Mouse (Mus musculus) forebrain, embryonic 15.5 days (tissue): ENCODE data around the gene Zfp658. TPM values are rescaled to one million over a fixed set of nuclear protein-coding genes. Genes with fewer than 3 reads are reported as not detected.

Source experiments
- ATAC-seq: fragments of 200-750 bp; cut with Nextera tagmentation; replicated peaks from 2 replicates; pipeline ENCODE4 v1.8.0; 2017; ENCODE audit warnings: mild to moderate bottlenecking, moderate TSS enrichment, moderate library complexity
- H3K27ac ChIP-seq: fragments of 300-500 bp; sonication (generic); replicated peaks from 2 replicates; pipeline ENCODE4 v1.5.1; 2015; ENCODE audit warnings: mild to moderate bottlenecking, inconsistent platforms
- H3K27me3 ChIP-seq: fragments of 300-500 bp; sonication (generic); 2 replicates; pipeline ENCODE4 v1.6.1; 2015; ENCODE audit warnings: inconsistent platforms
- H3K36me3 ChIP-seq: fragments of 300-500 bp; sonication (generic); 2 replicates; pipeline ENCODE4 v1.6.1; 2015; ENCODE audit warnings: mild to moderate bottlenecking, inconsistent platforms
- H3K4me1 ChIP-seq: fragments of 300-500 bp; sonication (generic); 2 replicates; pipeline ENCODE4 v1.6.1; 2015; ENCODE audit warnings: inconsistent platforms
- H3K4me2 ChIP-seq: fragments of 300-500 bp; sonication (generic); replicated peaks from 2 replicates; pipeline ENCODE4 v1.6.1; 2015; ENCODE audit warnings: mild to moderate bottlenecking, inconsistent platforms
- H3K4me3 ChIP-seq: fragments of 300-500 bp; sonication (generic); 2 replicates; pipeline ENCODE4 v1.5.1; 2015; ENCODE audit warnings: mild to moderate bottlenecking, inconsistent platforms
- H3K9ac ChIP-seq: fragments of 300-500 bp; sonication (generic); replicated peaks from 2 replicates; pipeline ENCODE4 v1.6.1; 2015; ENCODE audit warnings: mild to moderate bottlenecking, inconsistent platforms
- H3K9me3 ChIP-seq: fragments of 300-500 bp; sonication (generic); 2 replicates; pipeline ENCODE4 v1.6.1; 2016; ENCODE audit warnings: inconsistent platforms
- WGBS: fragments of 180-500 bp; shearing (Covaris S2); methylation state at CpG from one replicate; pipeline ENCODE4 v1.1.7; 2015; ENCODE audit warnings: mixed read lengths; 5-methylcytosine and 5-hydroxymethylcytosine counted together
- polyA plus RNA-seq: library from polyadenylated mRNA; unstranded; fragments of >200 nt; fragmentation: Nextera tagmentation; extraction: Ambion mirVana; gene quantifications from 2 replicates; pipeline ENCODE4 v1.2.1, GENCODE M21; 2015

Gene Zfp658
- polyA plus RNA-seq, 1 experiment from 2014 or later, result 11.5 TPM

DNA sequence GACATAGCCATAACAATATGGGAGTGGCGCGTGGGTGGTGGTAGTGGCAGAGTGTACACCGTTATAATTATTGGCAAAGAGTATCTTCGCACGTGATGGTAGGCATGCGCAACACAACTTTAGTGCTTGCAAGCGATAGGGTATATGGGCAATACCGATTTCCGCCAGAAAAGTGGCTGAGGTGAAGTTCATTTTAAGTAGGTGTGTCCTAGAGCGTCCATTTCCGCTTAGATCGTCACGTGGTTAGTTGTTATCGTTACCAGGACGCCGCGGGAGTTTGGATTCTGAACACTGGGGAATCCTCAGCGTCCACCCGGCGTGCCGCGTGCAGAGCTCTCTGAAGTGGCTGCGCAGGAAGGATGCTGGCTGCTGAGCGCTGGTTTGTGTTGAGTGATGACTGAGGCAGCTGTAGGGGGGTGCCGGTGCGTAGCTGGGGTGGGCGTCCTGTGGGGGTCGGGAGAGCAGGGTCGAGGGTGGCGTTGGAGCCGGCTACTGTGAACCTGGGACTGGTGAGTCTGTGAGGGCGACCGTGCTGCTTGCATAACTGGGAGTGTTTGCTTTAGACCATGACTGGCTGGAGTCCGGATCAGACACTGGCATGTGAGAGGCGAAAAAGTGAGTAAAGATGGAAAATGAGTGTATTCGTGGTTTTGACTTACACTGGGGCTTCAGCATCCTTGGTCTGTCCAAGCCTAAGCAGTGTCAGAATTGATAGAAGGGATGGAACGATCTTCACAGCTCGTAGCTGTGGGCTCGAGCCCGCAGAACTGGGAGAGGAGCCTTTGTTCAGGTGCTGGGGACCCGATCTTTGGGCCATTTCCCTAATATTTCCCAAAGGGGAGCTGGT lies 45.1 kb downstream of the Zfp658 start, which contains the start of gene Zfp819:
Gene Zfp819, plus strand, starts transcription at position 274 of the 847 bp plus-strand sequence.
- H3K4me2 ChIP-seq, result peak within 1 kb of the TSS; percentile 67
- peak within 1 kb of the TSS; percentile 28; the same call in 1 of the 2 replicates for H3K9ac ChIP-seq
- H3K4me1 ChIP-seq, result peaks cover 8% of the 10 kb centered on the region; the same call in 1 of the 2 replicates
- no peaks in the 10 kb centered on the region for H3K36me3 ChIP-seq
- peak; percentile 90 for ATAC-seq
- H3K4me3 ChIP-seq, result peak within 1 kb of the TSS; percentile 43
- WGBS, result 14% methylated on average over 41 of the region's 41 CpGs
- no peaks in the 10 kb centered on the region for H3K27me3 ChIP-seq
- H3K27ac ChIP-seq, result no peak within 1 kb of the TSS
- H3K9me3 ChIP-seq, result no peaks in the 10 kb centered on the region

DNA sequence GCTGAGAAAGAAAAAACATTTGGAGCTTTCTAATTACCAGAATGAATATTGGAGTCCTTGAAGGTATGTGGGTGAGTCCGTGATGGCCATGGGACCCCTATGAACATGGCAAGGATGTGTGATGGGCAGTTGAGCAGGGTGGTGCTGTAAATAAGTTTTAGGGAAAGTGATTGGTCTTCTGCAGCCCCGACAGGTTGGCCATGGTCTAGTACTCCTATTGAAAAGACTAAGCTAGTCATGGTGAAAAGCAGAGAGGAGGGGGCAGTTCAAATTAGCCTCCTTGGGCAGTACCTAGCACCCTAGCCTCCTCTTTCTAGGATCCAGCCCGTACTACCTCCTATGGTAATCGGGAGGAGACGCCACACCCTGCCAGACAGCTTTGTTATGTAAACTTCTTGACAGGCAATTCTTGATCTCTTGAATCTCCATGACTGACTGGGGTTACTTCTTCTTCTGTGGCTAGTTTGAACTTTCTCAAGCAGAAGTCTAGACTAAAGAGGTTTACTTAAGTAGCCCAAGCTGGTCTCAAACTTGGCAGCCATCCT lies 45.8 kb downstream of the Zfp658 start:
- H3K9ac ChIP-seq, result no peak overlapping the region
- H3K4me2 ChIP-seq, result peak overlapping the region; percentile 67
- no peaks in the 10 kb centered on the region for H3K27me3 ChIP-seq
- no peak for ATAC-seq
- no peak overlapping the region for H3K4me3 ChIP-seq
- WGBS, result 54% methylated on average over 5 of the region's 5 CpGs
- no peaks in the 10 kb centered on the region for H3K9me3 ChIP-seq
- H3K4me1 ChIP-seq, result peaks cover 8% of the 10 kb centered on the region; the same call in 1 of the 2 replicates
- H3K36me3 ChIP-seq, result no peaks in the 10 kb centered on the region
- no peak overlapping the region for H3K27ac ChIP-seq

DNA sequence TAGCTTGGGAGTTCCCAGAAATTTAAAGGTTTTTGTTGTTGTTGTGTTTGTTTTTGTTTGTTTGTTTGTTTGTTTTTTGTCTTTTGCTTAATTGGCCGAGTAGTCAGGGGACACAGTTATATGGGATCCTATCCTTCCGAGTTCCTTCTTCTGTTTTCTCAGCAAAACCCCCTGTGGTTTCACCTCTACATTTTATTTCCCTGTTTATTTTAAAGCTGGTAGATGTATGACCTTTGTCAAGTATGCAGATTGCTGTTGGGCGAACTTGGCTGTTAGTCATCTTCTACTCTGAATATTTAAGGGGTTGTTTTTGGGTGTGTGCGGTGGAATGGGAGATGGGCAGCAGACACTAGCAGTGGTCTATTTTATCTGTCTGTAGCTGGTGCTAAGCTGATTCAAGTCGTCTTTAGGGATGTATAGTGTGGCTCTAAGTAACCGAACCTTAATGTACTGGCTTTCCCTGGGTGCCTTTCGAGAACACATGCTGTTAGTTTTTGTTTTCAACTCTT lies 46.3 kb downstream of the Zfp658 start:
- no peak overlapping the region for H3K4me2 ChIP-seq
- 84% methylated on average over 7 of the region's 7 CpGs for WGBS

DNA sequence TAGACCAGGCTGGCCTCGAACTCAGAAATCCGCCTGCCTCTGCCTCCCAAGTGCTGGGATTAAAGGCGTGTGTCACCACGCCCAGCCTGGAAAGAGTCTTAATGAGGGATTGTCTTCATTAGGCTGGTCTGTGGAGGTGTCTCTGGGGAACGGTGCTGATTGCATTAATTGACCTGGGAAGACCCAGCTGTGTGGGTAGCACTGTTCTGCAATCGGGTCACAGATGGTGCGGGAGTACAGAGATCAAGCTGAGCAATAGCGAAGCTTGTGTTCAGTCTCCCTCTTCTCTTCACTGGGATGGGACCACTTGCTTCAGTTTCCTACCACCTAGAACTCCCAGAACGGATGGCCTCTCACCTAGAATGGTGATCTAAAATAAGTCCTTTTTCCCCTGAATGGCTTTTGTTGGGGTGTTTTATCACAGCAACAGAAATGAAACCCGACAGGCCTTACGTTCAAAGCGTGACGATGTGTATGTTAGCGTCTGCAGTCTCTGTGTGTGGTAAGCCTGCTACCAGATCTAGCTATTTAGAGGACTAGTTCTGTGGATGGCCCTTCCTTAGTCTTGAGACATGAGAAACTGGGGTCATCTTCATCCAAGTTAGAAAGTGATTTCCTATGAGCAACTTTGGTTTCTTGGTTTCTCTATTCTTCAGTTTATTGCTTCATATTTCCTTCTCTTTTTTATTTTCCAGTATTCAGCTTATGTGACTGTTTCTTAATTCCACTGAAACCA lies 51.9 kb downstream of the Zfp658 start:
- Histone ChIP-seq H3K4me3 (no peak overlapping the region), H3K4me2 (no peak overlapping the region), H3K4me1 (no peaks in the 10 kb centered on the region), H3K9ac (no peak overlapping the region), H3K9me3 (no peaks in the 10 kb centered on the region), H3K27ac (no peak overlapping the region), H3K27me3 (no peaks in the 10 kb centered on the region), H3K36me3 (no peaks in the 10 kb centered on the region)
- 94% methylated on average over 14 of the region's 14 CpGs for WGBS
- ATAC-seq, result no peak

More for the DNA sequence above, 46.3 kb downstream of the Zfp658 start:
- H3K4me1 ChIP-seq, result peaks cover 8% of the 10 kb centered on the region; the same call in 1 of the 2 replicates
- H3K27ac ChIP-seq, result no peak overlapping the region
- no peaks in the 10 kb centered on the region for H3K27me3 ChIP-seq
- no peak for ATAC-seq
- no peaks in the 10 kb centered on the region for H3K9me3 ChIP-seq
- H3K9ac ChIP-seq, result no peak overlapping the region
- H3K36me3 ChIP-seq, result no peaks in the 10 kb centered on the region
- no peak overlapping the region for H3K4me3 ChIP-seq

DNA sequence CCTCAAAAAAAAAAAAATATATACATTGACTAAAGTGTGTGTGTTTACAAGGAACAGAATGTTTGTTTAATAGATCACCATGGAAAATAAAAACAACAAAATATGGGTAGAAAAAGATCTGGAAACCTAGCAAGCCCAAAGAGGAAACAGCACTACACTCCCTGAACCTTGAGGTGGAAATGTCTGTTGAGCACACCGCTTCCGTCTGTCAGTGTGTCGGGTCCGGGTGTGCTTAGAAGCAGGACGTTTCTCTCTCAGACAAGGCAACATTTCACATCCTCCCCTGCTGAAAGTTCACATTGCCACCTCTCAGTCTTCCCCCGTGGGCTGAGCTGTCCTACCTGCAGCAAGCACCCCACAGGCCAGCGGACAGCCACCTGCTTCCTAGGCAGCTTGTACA lies 60.9 kb downstream of the Zfp658 start:
- no peaks in the 10 kb centered on the region for H3K36me3 ChIP-seq
- 87% methylated on average over 7 of the region's 7 CpGs for WGBS
- no peak overlapping the region for H3K4me3 ChIP-seq
- no peaks in the 10 kb centered on the region for H3K4me1 ChIP-seq
- H3K9ac ChIP-seq, result no peak overlapping the region
- H3K9me3 ChIP-seq, result no peaks in the 10 kb centered on the region
- H3K4me2 ChIP-seq, result no peak overlapping the region
- ATAC-seq, result no peak
- H3K27ac ChIP-seq, result no peak overlapping the region
- H3K27me3 ChIP-seq, result no peaks in the 10 kb centered on the region

DNA sequence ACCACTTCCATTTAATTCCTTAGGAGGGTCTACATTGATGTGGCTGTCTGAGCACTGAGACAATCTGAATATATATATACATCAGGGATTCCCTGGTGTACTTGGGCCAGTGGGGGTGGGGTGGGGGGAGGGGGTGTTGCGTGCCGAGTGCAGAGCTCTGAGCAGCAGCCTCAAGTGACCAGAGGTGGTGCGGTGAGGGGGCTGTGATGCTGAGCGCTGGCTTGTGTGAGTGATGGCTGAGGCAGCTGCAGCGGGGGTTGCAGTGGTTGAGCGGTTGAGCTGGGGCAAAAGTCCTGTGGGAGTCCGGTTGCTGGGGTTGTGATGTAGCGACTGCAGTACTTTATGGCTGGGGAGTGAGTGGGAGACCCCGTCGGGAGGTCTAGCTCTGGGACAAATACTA lies 61.8 kb downstream of the Zfp658 start:
- no peaks in the 10 kb centered on the region for H3K9me3 ChIP-seq
- H3K4me2 ChIP-seq, result no peak overlapping the region
- no peak for ATAC-seq
- H3K4me3 ChIP-seq, result no peak overlapping the region
- no peaks in the 10 kb centered on the region for H3K27me3 ChIP-seq
- 18% methylated on average over 10 of the region's 10 CpGs for WGBS
- H3K36me3 ChIP-seq, result no peaks in the 10 kb centered on the region
- no peak overlapping the region for H3K9ac ChIP-seq
- H3K27ac ChIP-seq, result no peak overlapping the region
- H3K4me1 ChIP-seq, result no peaks in the 10 kb centered on the region

Other genes starting within 250 kb of the Zfp658 start
- 19.0 and 21.5 TPM in 2 replicates for gene Zfp715, start 249.0 kb upstream of the Zfp658 start, polyA plus RNA-seq
- gene Siglecf, start 210.9 kb upstream of the Zfp658 start, polyA plus RNA-seq, result 0.08 and 0.09 TPM in 2 replicates
- gene Siglecg, start 154.1 kb upstream of the Zfp658 start, polyA plus RNA-seq, result not detected in 2 replicates
- gene Lim2, start 134.6 kb upstream of the Zfp658 start, polyA plus RNA-seq, result not detected in 2 replicates
- not detected in 2 replicates for gene Nkg7, start 125.2 kb upstream of the Zfp658 start, polyA plus RNA-seq
- not detected in 2 replicates for gene Cldnd2, start 121.5 kb upstream of the Zfp658 start, polyA plus RNA-seq
- 131 and 136 TPM in 2 replicates for gene Etfb, start 118.2 kb upstream of the Zfp658 start, polyA plus RNA-seq
- not detected in 2 replicates for gene Gm45233, start 118.1 kb upstream of the Zfp658 start, polyA plus RNA-seq
- 7.8 and 8.3 TPM in 2 replicates for gene Vsig10l, start 99.1 kb upstream of the Zfp658 start, polyA plus RNA-seq
- 4.8 and 4.9 TPM in 2 replicates for gene Iglon5, start 72.2 kb upstream of the Zfp658 start, polyA plus RNA-seq
- not detected in 2 replicates for gene 4931406B18Rik, start 56.3 kb upstream of the Zfp658 start, polyA plus RNA-seq
- gene Cd33, start 17.8 kb upstream of the Zfp658 start, polyA plus RNA-seq, result 0.88 and 1.0 TPM in 2 replicates
- gene Zfp719, start 17.4 kb downstream of the Zfp658 start, polyA plus RNA-seq, result 15.8 and 17.9 TPM in 2 replicates
- 0.25 and 0.27 TPM in 2 replicates for gene Zfp819, start 44.9 kb downstream of the Zfp658 start, polyA plus RNA-seq
- gene Ceacam18, start 72.5 kb downstream of the Zfp658 start, polyA plus RNA-seq, result not detected in 2 replicates
- 0.13 and 0.18 TPM in 2 replicates for gene Siglece, start 97.9 kb downstream of the Zfp658 start, polyA plus RNA-seq
- 29.3 and 31.1 TPM in 2 replicates for gene Ctu1, start 109.8 kb downstream of the Zfp658 start, polyA plus RNA-seq
- not detected in 2 replicates for gene Klk14, start 128.2 kb downstream of the Zfp658 start, polyA plus RNA-seq
- not detected in 2 replicates for gene Klk13, start 150.3 kb downstream of the Zfp658 start, polyA plus RNA-seq
- not detected in 2 replicates for gene Klk12, start 206.6 kb downstream of the Zfp658 start, polyA plus RNA-seq
- not detected in 2 replicates for gene Klk11, start 212.3 kb downstream of the Zfp658 start, polyA plus RNA-seq
- gene Klk10, start 218.8 kb downstream of the Zfp658 start, polyA plus RNA-seq, result 0.17 and 0.36 TPM in 2 replicates
- not detected in 2 replicates for gene Klk9, start 229.6 kb downstream of the Zfp658 start, polyA plus RNA-seq
- gene Klk8, start 235.3 kb downstream of the Zfp658 start, polyA plus RNA-seq, result 4.8 and 6.4 TPM in 2 replicates
- gene Klk7, start 249.0 kb downstream of the Zfp658 start, polyA plus RNA-seq, result not detected in 2 replicates